Comparison of ENCODE assay signal across 8 mouse cellular contexts in genomic region chr14:120263380-120264135, GRCm38 (mm10). TPM values are rescaled to one million over a fixed set of nuclear protein-coding genes. Genes with fewer than 3 reads are reported as not detected.
A peak's percentile ranks its signal among the peaks of the same experiment; 100 is the strongest.
DNase-seq lines count a peak whose midpoint lies in the region; ATAC-seq and TF ChIP-seq lines count a peak whose summit lies in the region.
"Had no signal": no experiment of that assay in that cellular context is flagged by ENCODE, and none has a peak within 500 bp of the region (broad histone marks: within the 10 kb centered on the region; RNA-seq: fewer than 3 reads in every experiment).

No protein-coding gene starts in this region.

- peak; percentile 77 for ATAC-seq in CD4-positive, CD25-positive, alpha-beta regulatory T cell, adult 4 months
- ATAC-seq in common myeloid progenitor, adult 5-6 weeks (replicated peaks; ENCODE audit: low read depth, poor library complexity, severe bottlenecking): peak; percentile 69
- ATAC-seq in lung, postnatal 0 days: no peak
- no peak for ATAC-seq in erythroblast, adult 5-6 weeks (replicated peaks; ENCODE audit: low FRiP score, poor library complexity, severe bottlenecking)

- 75% methylated on average over 11 of the region's 11 CpGs for WGBS in lung, postnatal 0 days

- peak; percentile 57 for DNase-seq in layer of hippocampus, adult 11-12 months (ENCODE audit: low spot score)
- DNase-seq in layer of hippocampus, postnatal 14 days (ENCODE audit: low spot score in 2 of 2): no peak
- DNase-seq in R1 (ENCODE audit: low read depth, low spot score): peak; percentile 37
- DNase-seq in lung, postnatal 0 days (ENCODE audit: low spot score): peak; percentile 52

- no peaks in the 10 kb centered on the region for H3K36me3 ChIP-seq in lung, postnatal 0 days (ENCODE audit: insufficient read depth, low read length)
- H3K36me3 ChIP-seq: liver, embryonic 15.5 days had no signal

- H3K9me3 ChIP-seq in lung, postnatal 0 days (ENCODE audit: low read length): no peaks in the 10 kb centered on the region
- H3K9me3 ChIP-seq: liver, embryonic 15.5 days had no signal

- no peak overlapping the region for H3K27ac ChIP-seq in lung, postnatal 0 days (ENCODE audit: low read length)
- H3K27ac ChIP-seq: liver, embryonic 15.5 days had no signal

- H3K4me3 ChIP-seq in lung, postnatal 0 days (ENCODE audit: low read depth, low read length): no peak overlapping the region
- H3K4me3 ChIP-seq: liver, embryonic 15.5 days had no signal

- H3K4me2 ChIP-seq in lung, postnatal 0 days (replicated peaks; ENCODE audit: low read depth, low read length): no peak overlapping the region
- H3K4me2 ChIP-seq: liver, embryonic 15.5 days had no signal

- TF ChIP-seq EP300 in lung, postnatal 0 days (IDR thresholded peaks at IDR 0.05): peak; percentile 45; the same call in 1 of the 2 replicates

- H3K27me3 ChIP-seq in lung, postnatal 0 days (replicated peaks; ENCODE audit: insufficient read depth, low read length): no peaks in the 10 kb centered on the region
- H3K27me3 ChIP-seq: liver, embryonic 15.5 days had no signal

- H3K4me1 ChIP-seq in lung, postnatal 0 days (ENCODE audit: insufficient read depth, low read depth, low read length): no peaks in the 10 kb centered on the region
- H3K4me1 ChIP-seq: liver, embryonic 15.5 days had no signal

- no peak overlapping the region for H3K9ac ChIP-seq in lung, postnatal 0 days (replicated peaks; ENCODE audit: low read depth)
- H3K9ac ChIP-seq: liver, embryonic 15.5 days had no signal

- peak; percentile 74 for TF ChIP-seq CTCF in lung, postnatal 0 days (IDR thresholded peaks at IDR 0.05)

RNA-seq across cellular contexts. Expression of gene Mbnl2, which starts 11.9 kb away (rescaled TPM):
- total RNA-seq in layer of hippocampus, postnatal 14 days (2021): 100 to 1,000 TPM; 201 to 204 TPM
- polyA plus RNA-seq in CD4-positive, CD25-positive, alpha-beta regulatory T cell, adult 4 months (2017; shearing (Covaris generic)): 10 to 100 TPM; 50.7 to 52.1 TPM
- total RNA-seq in common myeloid progenitor, adult 5-6 weeks (2017): 62.3 and 68.1 TPM in 2 replicates
- 171 and 176 TPM in 2 replicates for polyA plus RNA-seq in lung, postnatal 0 days (2015; fragmentation: Nextera tagmentation; extraction: Ambion mirVana)
- 36.8 and 45.3 TPM in 2 replicates for total RNA-seq in erythroblast, adult 5-6 weeks (2015; ENCODE audit: low replicate concordance)
- 30.1 and 44.6 TPM in 2 replicates for total RNA-seq in erythroblast, adult 5-6 weeks (2017; ENCODE audit: low replicate concordance)

Comparison
In these comparisons a context has a peak if more than half of its experiments do, and no peak if none do; other contexts are left out.
1. DNase-seq: peak in layer of hippocampus, adult 11-12 months (single experiment), R1 (single experiment) and lung, postnatal 0 days (single experiment); none in layer of hippocampus, postnatal 14 days (0 of 2).
2. ATAC-seq: peak in CD4-positive, CD25-positive, alpha-beta regulatory T cell, adult 4 months (single experiment) and common myeloid progenitor, adult 5-6 weeks (single experiment); none in lung, postnatal 0 days (single experiment) and erythroblast, adult 5-6 weeks (single experiment).